ENCODE assay signal across 17 mouse cellular contexts in genomic region chr4:156251081-156251480, GRCm38 (mm10). TPM values are rescaled to one million over a fixed set of nuclear protein-coding genes. Genes with fewer than 3 reads are reported as not detected.
DNase-seq lines count a peak whose midpoint lies in the region; ATAC-seq and TF ChIP-seq lines count a peak whose summit lies in the region.
"Had no signal": no experiment of that assay in that cellular context is flagged by ENCODE, and none has a peak within 500 bp of the region (broad histone marks: within the 10 kb centered on the region; RNA-seq: fewer than 3 reads in every experiment).

No protein-coding gene starts in this region.

- DNase-seq in kidney, postnatal 36 days: no peak
- no peak for DNase-seq in hindbrain, embryonic 14.5 days (ENCODE audit: low spot score)
- no peak for DNase-seq in liver, embryonic 14.5 days (ENCODE audit: low read depth in 3 of 3, low spot score in 3 of 3)
- peak; percentile 53 for DNase-seq in retina, embryonic 14.5 days (ENCODE audit: low spot score)
- no peak for DNase-seq in left cerebral cortex, postnatal 25 days (ENCODE audit: low spot score in 2 of 2)
- DNase-seq: cerebellum, postnatal 10 days; kidney, adult 11 months; lung, postnatal 14 days; spleen, adult 18-20 months; thymus, adult 18-20 months had no signal

- 0 out of 2 replicates have a peak, but pooled peaks have one; percentile 16 for ATAC-seq in kidney, embryonic 16.5 days (ENCODE audit: low FRiP score, low TSS enrichment)
- ATAC-seq in hindbrain, embryonic 14.5 days (ENCODE audit: low FRiP score): 0 out of 2 replicates have a peak, but pooled peaks have one; percentile 13
- ATAC-seq in liver, embryonic 14.5 days (ENCODE audit: insufficient read depth): no peak
- ATAC-seq in forebrain, embryonic 13.5 days: no peak

- no peak overlapping the region for H3K4me2 ChIP-seq in kidney, embryonic 16.5 days (replicated peaks; ENCODE audit: low read depth, low read length)
- H3K4me2 ChIP-seq in hindbrain, embryonic 14.5 days (replicated peaks): no peak overlapping the region
- peak overlapping the region; percentile 93 for H3K4me2 ChIP-seq in liver, embryonic 14.5 days (ENCODE audit: low read depth)
- no peak overlapping the region for H3K4me2 ChIP-seq in forebrain, embryonic 13.5 days
- H3K4me2 ChIP-seq: embryonic facial prominence, embryonic 15.5 days; forebrain, embryonic 12.5 days had no signal

- intact Hi-C loops in left cerebral cortex, postnatal 25 days (cut with DNase I): no loop called here

- no peak overlapping the region for H3K27ac ChIP-seq in kidney, embryonic 16.5 days (ENCODE audit: low read length)
- peak overlapping the region; percentile 53 for H3K27ac ChIP-seq in hindbrain, embryonic 14.5 days
- H3K27ac ChIP-seq in liver, embryonic 14.5 days: peak overlapping the region; percentile 98
- no peak overlapping the region for H3K27ac ChIP-seq in forebrain, embryonic 13.5 days
- H3K27ac ChIP-seq: embryonic facial prominence, embryonic 15.5 days; forebrain, embryonic 12.5 days had no signal

- no peak overlapping the region for H3K9ac ChIP-seq in kidney, embryonic 16.5 days (replicated peaks; ENCODE audit: low read length)
- H3K9ac ChIP-seq in hindbrain, embryonic 14.5 days: no peak overlapping the region
- H3K9ac ChIP-seq in liver, embryonic 14.5 days (replicated peaks): peak overlapping the region; percentile 86
- H3K9ac ChIP-seq in forebrain, embryonic 13.5 days: no peak overlapping the region
- H3K9ac ChIP-seq: embryonic facial prominence, embryonic 15.5 days; forebrain, embryonic 12.5 days had no signal

- no peak overlapping the region for H3K4me3 ChIP-seq in kidney, embryonic 16.5 days (ENCODE audit: low read length)
- no peak overlapping the region for H3K4me3 ChIP-seq in hindbrain, embryonic 14.5 days (replicated peaks; ENCODE audit: low read length)
- peak overlapping the region; percentile 30 to 52 for H3K4me3 ChIP-seq in liver, embryonic 14.5 days (ENCODE audit: insufficient read depth in 1 of 2, low read depth in 2 of 2, low read length in 2 of 2)
- H3K4me3 ChIP-seq in forebrain, embryonic 13.5 days: no peak overlapping the region
- H3K4me3 ChIP-seq: embryonic facial prominence, embryonic 15.5 days; forebrain, embryonic 12.5 days had no signal

- H3K4me1 ChIP-seq in kidney, embryonic 16.5 days (ENCODE audit: insufficient read depth, low read length): peaks cover 11% of the 10 kb centered on the region
- H3K4me1 ChIP-seq in hindbrain, embryonic 14.5 days (replicated peaks; ENCODE audit: control insufficient read depth, insufficient read depth, low read length): peaks cover 22% of the 10 kb centered on the region; the same call in 1 of the 2 replicates
- peaks cover 23 to 48% of the 10 kb centered on the region in 2 experiments for H3K4me1 ChIP-seq in liver, embryonic 14.5 days (replicated peaks; ENCODE audit: control insufficient read depth in 2 of 2, insufficient read depth in 2 of 2, low read length in 1 of 2)
- H3K4me1 ChIP-seq in forebrain, embryonic 13.5 days: peaks cover 15% of the 10 kb centered on the region

- 61% methylated on average over 8 of the region's 8 CpGs for whole genome bisulfite sequencing in kidney, embryonic 16.5 days
- WGBS in hindbrain, embryonic 14.5 days: 53% methylated on average over 8 of the region's 8 CpGs
- WGBS in liver, embryonic 14.5 days (ENCODE audit: insufficient replicate concordance): 76% methylated on average over 8 of the region's 8 CpGs
- WGBS in forebrain, embryonic 13.5 days: 70% methylated on average over 8 of the region's 8 CpGs

- H3K36me3 ChIP-seq in kidney, embryonic 16.5 days (ENCODE audit: insufficient read depth, low read length): peaks cover 34% of the 10 kb centered on the region
- H3K36me3 ChIP-seq in hindbrain, embryonic 14.5 days (replicated peaks; ENCODE audit: control insufficient read depth, insufficient read depth): peaks cover 35% of the 10 kb centered on the region
- H3K36me3 ChIP-seq in liver, embryonic 14.5 days (replicated peaks; ENCODE audit: control insufficient read depth, insufficient read depth, low read depth): peaks cover 58% of the 10 kb centered on the region
- H3K36me3 ChIP-seq in forebrain, embryonic 13.5 days (ENCODE audit: poor library complexity, severe bottlenecking): peaks cover 38% of the 10 kb centered on the region

- TF ChIP-seq EP300 in liver, embryonic 14.5 days (IDR thresholded peaks at IDR 0.05; ENCODE audit: low read depth): no peak

- H3K9me3 ChIP-seq in kidney, embryonic 16.5 days (ENCODE audit: low read length): no peaks in the 10 kb centered on the region
- H3K9me3 ChIP-seq in hindbrain, embryonic 14.5 days (ENCODE audit: control insufficient read depth, low read length): no peaks in the 10 kb centered on the region
- no peaks in the 10 kb centered on the region for H3K9me3 ChIP-seq in liver, embryonic 14.5 days (ENCODE audit: control insufficient read depth, low read length)
- H3K9me3 ChIP-seq in forebrain, embryonic 13.5 days (replicated peaks): no peaks in the 10 kb centered on the region
- H3K9me3 ChIP-seq: embryonic facial prominence, embryonic 15.5 days; forebrain, embryonic 12.5 days had no signal

- TF ChIP-seq CTCF in liver, embryonic 14.5 days (IDR thresholded peaks at IDR 0.05; ENCODE audit: low read depth): no peak

- H3K27me3 ChIP-seq in kidney, embryonic 16.5 days (ENCODE audit: insufficient read depth, low read length): peaks cover 27% of the 10 kb centered on the region
- peaks cover 14% of the 10 kb centered on the region for H3K27me3 ChIP-seq in hindbrain, embryonic 14.5 days (ENCODE audit: control insufficient read depth, insufficient read depth, low read length)
- H3K27me3 ChIP-seq in liver, embryonic 14.5 days (ENCODE audit: control insufficient read depth, insufficient read depth, low read length): peaks cover 4% of the 10 kb centered on the region
- peaks cover 38% of the 10 kb centered on the region for H3K27me3 ChIP-seq in forebrain, embryonic 13.5 days

RNA-seq across cellular contexts. Expression of gene Samd11, which starts 4.4 kb away (rescaled TPM):
- polyA plus RNA-seq in kidney, embryonic 16.5 days (2015; fragmentation: Nextera tagmentation; extraction: Ambion mirVana): 0.39 and 0.69 TPM in 2 replicates
- 1.8 and 2.2 TPM in 2 replicates for polyA plus RNA-seq in hindbrain, embryonic 14.5 days (2014; fragmentation: Nextera tagmentation; extraction: Ambion mirVana)
- 56.1 and 56.9 TPM in 2 replicates for polyA plus RNA-seq in liver, embryonic 14.5 days (2012; rRNA removed)
- 21.5 and 24.8 TPM in 2 replicates for polyA plus RNA-seq in liver, embryonic 14.5 days (2014; fragmentation: Nextera tagmentation; extraction: Ambion mirVana)
- 0.85 and 1.5 TPM in 2 replicates for polyA plus RNA-seq in forebrain, embryonic 13.5 days (2015; fragmentation: Nextera tagmentation; extraction: Ambion mirVana)
- total RNA-seq in left cerebral cortex, postnatal 25 days (2021): 1 to 10 TPM; 2.7 to 4.5 TPM
- polyA plus RNA-seq: stomach, embryonic 14.5 days had no signal

RNA-seq across cellular contexts. Expression of gene Noc2l, which starts 15.3 kb away (rescaled TPM):
- polyA plus RNA-seq in kidney, embryonic 16.5 days (2015; fragmentation: Nextera tagmentation; extraction: Ambion mirVana): 70.2 and 81.1 TPM in 2 replicates
- polyA plus RNA-seq in hindbrain, embryonic 14.5 days (2014; fragmentation: Nextera tagmentation; extraction: Ambion mirVana): 47.9 and 49.5 TPM in 2 replicates
- polyA plus RNA-seq in liver, embryonic 14.5 days (2012; rRNA removed): 62.7 and 68.0 TPM in 2 replicates
- polyA plus RNA-seq in liver, embryonic 14.5 days (2014; fragmentation: Nextera tagmentation; extraction: Ambion mirVana): 40.2 and 50.7 TPM in 2 replicates
- polyA plus RNA-seq in forebrain, embryonic 13.5 days (2015; fragmentation: Nextera tagmentation; extraction: Ambion mirVana): 62.8 and 64.9 TPM in 2 replicates
- 10 to 100 TPM; 66.1 to 66.9 TPM for total RNA-seq in left cerebral cortex, postnatal 25 days (2021)

RNA-seq across cellular contexts. Expression of gene Plekhn1, which starts 16.4 kb away (rescaled TPM):
- polyA plus RNA-seq in kidney, embryonic 16.5 days (2015; fragmentation: Nextera tagmentation; extraction: Ambion mirVana): 22.3 and 24.1 TPM in 2 replicates
- 28.6 and 28.7 TPM in 2 replicates for polyA plus RNA-seq in hindbrain, embryonic 14.5 days (2014; fragmentation: Nextera tagmentation; extraction: Ambion mirVana)
- 9.9 and 10.8 TPM in 2 replicates for polyA plus RNA-seq in liver, embryonic 14.5 days (2012; rRNA removed)
- polyA plus RNA-seq in liver, embryonic 14.5 days (2014; fragmentation: Nextera tagmentation; extraction: Ambion mirVana): 2.7 and 5.2 TPM in 2 replicates
- 22.4 and 26.2 TPM in 2 replicates for polyA plus RNA-seq in forebrain, embryonic 13.5 days (2015; fragmentation: Nextera tagmentation; extraction: Ambion mirVana)
- total RNA-seq in left cerebral cortex, postnatal 25 days (2021): 10 to 100 TPM; 32.8 to 37.8 TPM

RNA-seq across cellular contexts. Expression of gene Perm1, which starts 35.4 kb away (rescaled TPM):
- 0.70 and 0.90 TPM in 2 replicates for polyA plus RNA-seq in kidney, embryonic 16.5 days (2015; fragmentation: Nextera tagmentation; extraction: Ambion mirVana)
- polyA plus RNA-seq in hindbrain, embryonic 14.5 days (2014; fragmentation: Nextera tagmentation; extraction: Ambion mirVana): 1.9 and 2.2 TPM in 2 replicates
- polyA plus RNA-seq in liver, embryonic 14.5 days (2012; rRNA removed): 0.03 TPM in 2 replicates
- polyA plus RNA-seq in liver, embryonic 14.5 days (2014; fragmentation: Nextera tagmentation; extraction: Ambion mirVana): 0.05 TPM in 1 of 2 replicates, not detected in the other
- 1.2 and 1.6 TPM in 2 replicates for polyA plus RNA-seq in forebrain, embryonic 13.5 days (2015; fragmentation: Nextera tagmentation; extraction: Ambion mirVana)
- total RNA-seq in left cerebral cortex, postnatal 25 days (2021): under 1 TPM; 0.46 to 0.76 TPM
- total RNA-seq: hematopoietic stem cell, adult 5-6 weeks; megakaryocyte-erythroid progenitor cell, adult 5-6 weeks had no signal

RNA-seq across cellular contexts. Expression of gene AW011738, which starts 48.0 kb away (rescaled TPM):
- polyA plus RNA-seq in kidney, embryonic 16.5 days (2015; fragmentation: Nextera tagmentation; extraction: Ambion mirVana): 8.1 and 8.7 TPM in 2 replicates
- polyA plus RNA-seq in hindbrain, embryonic 14.5 days (2014; fragmentation: Nextera tagmentation; extraction: Ambion mirVana): 0.68 and 1.2 TPM in 2 replicates
- polyA plus RNA-seq in liver, embryonic 14.5 days (2012; rRNA removed): 0.49 and 0.66 TPM in 2 replicates
- polyA plus RNA-seq in liver, embryonic 14.5 days (2014; fragmentation: Nextera tagmentation; extraction: Ambion mirVana): 0.23 TPM in 1 of 2 replicates, not detected in the other
- 6.2 and 7.6 TPM in 2 replicates for polyA plus RNA-seq in forebrain, embryonic 13.5 days (2015; fragmentation: Nextera tagmentation; extraction: Ambion mirVana)
- total RNA-seq in left cerebral cortex, postnatal 25 days (2021): 1 to 10 TPM; 4.4 to 6.3 TPM

Comparison
In these comparisons a context has a peak if more than half of its experiments do, and no peak if none do; other contexts are left out.
1. ATAC-seq: peak in kidney, embryonic 16.5 days (single experiment) and hindbrain, embryonic 14.5 days (single experiment); none in liver, embryonic 14.5 days (single experiment) and forebrain, embryonic 13.5 days (single experiment).
2. H3K27ac ChIP-seq: peak in hindbrain, embryonic 14.5 days (single experiment) and liver, embryonic 14.5 days (single experiment); none in kidney, embryonic 16.5 days (single experiment) and forebrain, embryonic 13.5 days (single experiment).
3. H3K4me3 ChIP-seq: peak in liver, embryonic 14.5 days (2 of 2); none in kidney, embryonic 16.5 days (single experiment), hindbrain, embryonic 14.5 days (single experiment) and forebrain, embryonic 13.5 days (single experiment).